Mouse (Mus musculus) stomach, postnatal 0 days (tissue): ENCODE results near the gene Bri3.
A peak's percentile ranks its signal among the peaks of the same experiment; 100 is the strongest.

Experiments used
- CTCF ChIP-seq: IDR thresholded peaks from 2 replicates; pipeline ENCODE4 v1.5.1; 2016; ENCODE audit warnings: antibody characterized with exemption, low read depth, mild to moderate bottlenecking, moderate library complexity
- EP300 ChIP-seq: optimal IDR thresholded peaks from 2 replicates; pipeline ENCODE3; 2016; ENCODE audit warnings: antibody characterized with exemption

DNA sequence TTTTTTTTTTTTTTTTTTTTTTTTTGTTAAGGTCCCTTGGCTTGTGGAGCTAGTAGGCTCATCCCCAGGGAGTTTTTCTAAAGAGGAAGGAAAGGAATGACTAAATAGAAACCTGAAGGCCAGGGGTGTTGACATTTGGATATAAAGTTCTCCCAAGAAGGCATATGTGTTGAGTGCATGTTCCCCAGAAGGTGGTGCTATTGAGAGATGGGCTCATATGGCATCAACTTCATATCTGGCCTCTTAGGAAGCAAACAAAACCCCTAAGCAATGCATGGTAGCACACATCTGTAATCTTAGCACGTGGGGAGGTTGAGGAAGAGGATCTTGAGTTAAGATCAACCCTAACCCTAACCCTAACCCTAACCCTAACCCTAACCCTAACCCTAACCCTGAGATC is 12.8 kb upstream of the Bri3 start:
- peak; percentile 73 for TF ChIP-seq CTCF
- TF ChIP-seq EP300, result no peak
